Mouse (Mus musculus): Measurements from ENCODE around the gene B9d1. TPM values are rescaled to one million over a fixed set of nuclear protein-coding genes. Genes with fewer than 3 reads are reported as not detected.

The B9d1 gene
- polyA plus RNA-seq, 1 experiment from 2014 or later = 44.4 TPM

- H3K4me1 ChIP-seq = peaks cover 50% of the 10 kb centered on the region
- peak overlapping the region; percentile 93 for H3K27ac ChIP-seq (replicated peaks)
- H3K36me3 ChIP-seq (replicated peaks) = peaks cover 53% of the 10 kb centered on the region
- 0 out of 2 replicates have a peak, but pooled peaks cover 3% of the 10 kb centered on the region for H3K9me3 ChIP-seq
- H3K4me3 ChIP-seq = peak overlapping the region; percentile 97
- 82% methylated on average over 12 of the region's 12 CpGs for WGBS
- DNase-seq (ENCODE audit: low spot score) = no peak
- no peaks in the 10 kb centered on the region for H3K27me3 ChIP-seq (replicated peaks; ENCODE audit: low read depth, poor library complexity, severe bottlenecking)
Observed at GRCm38 (mm10) chr11:61492749-61493401, 12.1 kb upstream of the B9d1 start.

- Histone ChIP-seq H3K4me1 (peaks cover 46% of the 10 kb centered on the region), H3K9me3 (0 out of 2 replicates have a peak, but pooled peaks cover 3% of the 10 kb centered on the region), H3K27ac (replicated peaks) (peak overlapping the region; percentile 93), H3K27me3 (replicated peaks; ENCODE audit: low read depth, poor library complexity, severe bottlenecking) (no peaks in the 10 kb centered on the region), H3K36me3 (replicated peaks) (peaks cover 46% of the 10 kb centered on the region), H3K4me3 (peak overlapping the region; percentile 97)
- 1% methylated on average over 49 of the region's 50 CpGs for WGBS
- no peak for DNase-seq (ENCODE audit: low spot score)
Observed at GRCm38 (mm10) chr11:61493525-61494128, 11.3 kb upstream of the B9d1 start.

- DNase-seq (ENCODE audit: low spot score) = peak; percentile 100
- Histone ChIP-seq H3K27me3 (replicated peaks; ENCODE audit: low read depth, poor library complexity, severe bottlenecking) (no peaks in the 10 kb centered on the region), H3K4me1 (peaks cover 40% of the 10 kb centered on the region), H3K4me3 (peak within 1 kb of the TSS; percentile 97), H3K36me3 (replicated peaks) (peaks cover 38% of the 10 kb centered on the region), H3K9me3 (0 out of 2 replicates have a peak, but pooled peaks cover 3% of the 10 kb centered on the region), H3K27ac (replicated peaks) (peak within 1 kb of the TSS; percentile 93)
- under 1% methylated on average over 62 of the region's 62 CpGs for WGBS
Observed at GRCm38 (mm10) chr11:61494129-61494997, 10.6 kb upstream of the B9d1 start, which contains the start of gene Mapk7. Mapk7 (minus strand) TSS chr11:61494406.

GRCm38 (mm10) chr11:61495528-61495927 is 9.4 kb upstream of the B9d1 start:
- Histone ChIP-seq H3K27ac (replicated peaks) (peak overlapping the region; percentile 93), H3K27me3 (replicated peaks; ENCODE audit: low read depth, poor library complexity, severe bottlenecking) (no peaks in the 10 kb centered on the region), H3K4me1 (peaks cover 29% of the 10 kb centered on the region), H3K36me3 (replicated peaks) (peaks cover 27% of the 10 kb centered on the region), H3K4me3 (peak overlapping the region; percentile 97; the same call in 1 of the 2 replicates), H3K9me3 (0 out of 2 replicates have a peak, but pooled peaks cover 3% of the 10 kb centered on the region)
- WGBS = 93% methylated on average over 2 of the region's 2 CpGs
- no peak for DNase-seq (ENCODE audit: low spot score)

GRCm38 (mm10) chr11:61497490-61497889 is 7.5 kb upstream of the B9d1 start:
- Histone ChIP-seq H3K4me3 (no peak overlapping the region), H3K9me3 (no peaks in the 10 kb centered on the region)
- 74% methylated on average over 1 of the region's 1 CpGs for WGBS

GRCm38 (mm10) chr11:61498736-61499504 is 6.0 kb upstream of the B9d1 start:
- H3K27ac ChIP-seq (replicated peaks) = peak overlapping the region; percentile 24
- H3K36me3 ChIP-seq (replicated peaks) = no peaks in the 10 kb centered on the region
- no peak overlapping the region for H3K4me3 ChIP-seq
- H3K27me3 ChIP-seq (replicated peaks; ENCODE audit: low read depth, poor library complexity, severe bottlenecking) = no peaks in the 10 kb centered on the region
- WGBS = 71% methylated on average over 6 of the region's 6 CpGs
- no peaks in the 10 kb centered on the region for H3K9me3 ChIP-seq
- peaks cover 7% of the 10 kb centered on the region for H3K4me1 ChIP-seq
- no peak for DNase-seq (ENCODE audit: low spot score)

More at GRCm38 (mm10) chr11:61497490-61497889, 7.5 kb upstream of the B9d1 start:
- Histone ChIP-seq H3K36me3 (replicated peaks) (peaks cover 7% of the 10 kb centered on the region), H3K27ac (replicated peaks) (no peak overlapping the region), H3K4me1 (peaks cover 19% of the 10 kb centered on the region), H3K27me3 (replicated peaks; ENCODE audit: low read depth, poor library complexity, severe bottlenecking) (no peaks in the 10 kb centered on the region)
- DNase-seq (ENCODE audit: low spot score) = no peak

- WGBS = 73% methylated on average over 8 of the region's 8 CpGs
Observed at GRCm38 (mm10) chr11:61503933-61504332, 1.0 kb upstream of the B9d1 start.

GRCm38 (mm10) chr11:61514953-61515352 is 10.0 kb downstream of the B9d1 start:
- Histone ChIP-seq H3K27ac (replicated peaks) (no peak overlapping the region), H3K27me3 (replicated peaks; ENCODE audit: low read depth, poor library complexity, severe bottlenecking) (no peaks in the 10 kb centered on the region), H3K9me3 (no peaks in the 10 kb centered on the region), H3K4me1 (no peaks in the 10 kb centered on the region), H3K36me3 (replicated peaks) (peaks cover 86% of the 10 kb centered on the region), H3K4me3 (no peak overlapping the region)
- 31% methylated on average over 3 of the region's 3 CpGs for WGBS
- DNase-seq (ENCODE audit: low spot score) = peak; percentile 57

More at GRCm38 (mm10) chr11:61503933-61504332, 1.0 kb upstream of the B9d1 start:
- Histone ChIP-seq H3K4me3 (no peak overlapping the region), H3K4me1 (peaks cover 20% of the 10 kb centered on the region), H3K27me3 (replicated peaks; ENCODE audit: low read depth, poor library complexity, severe bottlenecking) (no peaks in the 10 kb centered on the region), H3K27ac (replicated peaks) (no peak overlapping the region; the same call in 1 of the 2 replicates), H3K9me3 (no peaks in the 10 kb centered on the region), H3K36me3 (replicated peaks) (peaks cover 9% of the 10 kb centered on the region)
- DNase-seq (ENCODE audit: low spot score) = no peak

- WGBS = 86% methylated on average over 1 of the region's 1 CpGs
- no peaks in the 10 kb centered on the region for H3K27me3 ChIP-seq (replicated peaks; ENCODE audit: low read depth, poor library complexity, severe bottlenecking)
- H3K9me3 ChIP-seq = no peaks in the 10 kb centered on the region
- no peaks in the 10 kb centered on the region for H3K4me1 ChIP-seq
- H3K4me3 ChIP-seq = no peak overlapping the region
- H3K36me3 ChIP-seq (replicated peaks) = peaks cover 87% of the 10 kb centered on the region
- DNase-seq (ENCODE audit: low spot score) = no peak
- H3K27ac ChIP-seq (replicated peaks) = no peak overlapping the region
Observed at GRCm38 (mm10) chr11:61517971-61518370, 13.0 kb downstream of the B9d1 start.

- DNase-seq (ENCODE audit: low spot score) = no peak
- Histone ChIP-seq H3K4me3 (no peak overlapping the region), H3K27me3 (replicated peaks; ENCODE audit: low read depth, poor library complexity, severe bottlenecking) (no peaks in the 10 kb centered on the region), H3K4me1 (no peaks in the 10 kb centered on the region), H3K27ac (replicated peaks) (no peak overlapping the region), H3K36me3 (replicated peaks) (peaks cover 81% of the 10 kb centered on the region), H3K9me3 (no peaks in the 10 kb centered on the region)
- 96% methylated on average over 3 of the region's 3 CpGs for WGBS
Observed at GRCm38 (mm10) chr11:61518871-61519270, 13.9 kb downstream of the B9d1 start.

GRCm38 (mm10) chr11:61519484-61520107 is 14.7 kb downstream of the B9d1 start:
- H3K27ac ChIP-seq (replicated peaks) = no peak overlapping the region
- 95% methylated on average over 3 of the region's 3 CpGs for WGBS
- DNase-seq (ENCODE audit: low spot score) = no peak
- H3K4me1 ChIP-seq = no peaks in the 10 kb centered on the region
- H3K36me3 ChIP-seq (replicated peaks) = peaks cover 74% of the 10 kb centered on the region
- no peaks in the 10 kb centered on the region for H3K9me3 ChIP-seq
- H3K27me3 ChIP-seq (replicated peaks; ENCODE audit: low read depth, poor library complexity, severe bottlenecking) = no peaks in the 10 kb centered on the region
- no peak overlapping the region for H3K4me3 ChIP-seq
